Mouse (Mus musculus): ENCODE data around the gene Cadm1. TPM values are rescaled to one million over a fixed set of nuclear protein-coding genes. Genes with fewer than 3 reads are reported as not detected.

The Cadm1 gene
- polyA plus RNA-seq, 1 experiment = 4.0 TPM

- Histone ChIP-seq H3K4me1 (ENCODE audit: control insufficient read depth, insufficient read depth, low read length) (no peaks in the 10 kb centered on the region; the same call in 1 of the 2 replicates), H3K27ac (ENCODE audit: control insufficient read depth, insufficient read depth, low read depth, low read length, poor library complexity) (no peak overlapping the region), H3K4me3 (replicated peaks; ENCODE audit: control insufficient read depth, low read depth, low read length) (no peak overlapping the region)
- 55% methylated on average over 4 of the region's 4 CpGs for WGBS
- TF ChIP-seq CTCF (IDR thresholded peaks at IDR 0.05; ENCODE audit: control insufficient read depth, insufficient read depth, low read length) (no peak), POLR2A (IDR thresholded peaks at IDR 0.05; ENCODE audit: borderline replicate concordance, control insufficient read depth, low read depth, low read length) (no peak)
Observed at GRCm38 (mm10) chr9:47642663-47643062, 112.7 kb downstream of the Cadm1 start.

DNA sequence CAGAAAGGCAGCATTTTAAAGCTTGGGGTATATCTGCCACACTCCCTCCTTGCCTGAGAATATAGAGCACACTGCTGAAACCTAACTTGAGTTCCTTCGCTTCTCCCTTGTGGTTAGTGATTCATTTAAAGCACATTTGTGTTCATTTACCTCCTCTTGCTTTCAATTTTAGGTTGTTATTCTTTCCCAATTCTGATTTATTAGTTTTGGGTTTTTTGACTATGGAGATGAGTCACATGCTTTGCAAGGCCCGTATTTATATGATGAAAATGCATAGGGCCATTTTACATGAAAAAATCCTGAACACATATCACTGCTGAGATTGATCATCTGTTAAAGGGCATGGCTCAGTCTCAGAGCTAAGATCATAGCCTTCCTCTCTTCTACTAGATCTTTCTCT lies 115.1 kb downstream of the Cadm1 start:
- Histone ChIP-seq H3K4me1 (ENCODE audit: control insufficient read depth, insufficient read depth, low read length) (no peaks in the 10 kb centered on the region), H3K4me3 (replicated peaks; ENCODE audit: control insufficient read depth, low read depth, low read length) (no peak overlapping the region), H3K27ac (ENCODE audit: control insufficient read depth, insufficient read depth, low read depth, low read length, poor library complexity) (no peak overlapping the region)
- 67% methylated on average over 2 of the region's 2 CpGs for WGBS
- TF ChIP-seq POLR2A (IDR thresholded peaks at IDR 0.05; ENCODE audit: borderline replicate concordance, control insufficient read depth, low read depth, low read length) = no peak
- TF ChIP-seq CTCF (IDR thresholded peaks at IDR 0.05; ENCODE audit: control insufficient read depth, insufficient read depth, low read length) = no peak

GRCm38 (mm10) chr9:47651431-47651830 lies 121.5 kb downstream of the Cadm1 start:
- 63% methylated on average over 11 of the region's 11 CpGs for WGBS
- no peak overlapping the region for H3K4me3 ChIP-seq (replicated peaks; ENCODE audit: control insufficient read depth, low read depth, low read length)
- no peaks in the 10 kb centered on the region for H3K4me1 ChIP-seq (ENCODE audit: control insufficient read depth, insufficient read depth, low read length)
- TF ChIP-seq CTCF (IDR thresholded peaks at IDR 0.05; ENCODE audit: control insufficient read depth, insufficient read depth, low read length) (no peak), POLR2A (IDR thresholded peaks at IDR 0.05; ENCODE audit: borderline replicate concordance, control insufficient read depth, low read depth, low read length) (no peak)
- no peak overlapping the region for H3K27ac ChIP-seq (ENCODE audit: control insufficient read depth, insufficient read depth, low read depth, low read length, poor library complexity)

DNA sequence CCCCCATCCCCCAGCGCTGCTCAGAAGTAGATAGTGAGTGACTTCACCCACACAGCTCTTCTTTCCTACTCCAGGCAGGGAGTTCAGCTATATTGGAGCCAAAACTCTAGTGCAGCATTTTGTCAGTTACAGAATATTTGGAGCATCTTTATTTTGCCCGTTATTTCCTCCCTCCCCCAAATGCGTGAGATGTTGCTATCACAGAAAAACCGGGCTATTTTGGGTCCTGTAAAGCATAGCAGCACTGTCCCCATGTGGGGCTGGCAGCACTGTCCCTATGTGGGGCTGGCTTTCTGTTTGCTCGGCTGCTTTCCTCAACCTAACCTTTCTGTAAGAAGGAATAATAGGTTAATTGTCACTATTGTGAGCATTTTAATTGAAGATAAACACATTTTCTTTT lies 122.2 kb downstream of the Cadm1 start:
- Histone ChIP-seq H3K4me3 (replicated peaks; ENCODE audit: control insufficient read depth, low read depth, low read length) (no peak overlapping the region), H3K4me1 (ENCODE audit: control insufficient read depth, insufficient read depth, low read length) (no peaks in the 10 kb centered on the region), H3K27ac (ENCODE audit: control insufficient read depth, insufficient read depth, low read depth, low read length, poor library complexity) (no peak overlapping the region)
- WGBS = 73% methylated on average over 5 of the region's 5 CpGs
- TF ChIP-seq POLR2A (IDR thresholded peaks at IDR 0.05; ENCODE audit: borderline replicate concordance, control insufficient read depth, low read depth, low read length) (no peak), CTCF (IDR thresholded peaks at IDR 0.05; ENCODE audit: control insufficient read depth, insufficient read depth, low read length) (no peak)

DNA sequence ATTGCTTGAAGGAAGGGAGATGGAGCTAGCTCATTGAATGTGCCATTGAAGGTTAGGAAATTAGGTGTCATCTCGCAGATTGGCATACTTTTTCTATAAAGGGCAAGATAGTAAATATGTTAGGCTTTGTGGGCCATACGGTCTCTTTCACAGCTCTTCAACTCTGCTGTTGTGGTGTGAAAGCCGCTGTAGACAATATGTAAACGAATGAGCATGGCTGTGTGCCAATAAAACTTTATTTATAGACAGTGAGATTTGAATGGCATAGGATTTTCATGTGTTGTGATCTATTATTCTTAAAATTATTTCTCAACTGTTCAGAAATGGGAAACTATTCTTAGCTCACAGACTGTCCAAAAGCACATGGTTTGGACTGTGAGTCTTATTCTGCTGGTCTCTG lies 123.0 kb downstream of the Cadm1 start:
- no peak overlapping the region for H3K27ac ChIP-seq (ENCODE audit: control insufficient read depth, insufficient read depth, low read depth, low read length, poor library complexity)
- H3K4me3 ChIP-seq (replicated peaks; ENCODE audit: control insufficient read depth, low read depth, low read length) = no peak overlapping the region
- WGBS = 74% methylated on average over 4 of the region's 4 CpGs
- no peak for TF ChIP-seq POLR2A (IDR thresholded peaks at IDR 0.05; ENCODE audit: borderline replicate concordance, control insufficient read depth, low read depth, low read length)
- no peak for TF ChIP-seq CTCF (IDR thresholded peaks at IDR 0.05; ENCODE audit: control insufficient read depth, insufficient read depth, low read length)
- H3K4me1 ChIP-seq (ENCODE audit: control insufficient read depth, insufficient read depth, low read length) = no peaks in the 10 kb centered on the region

- WGBS = 78% methylated on average over 6 of the region's 6 CpGs
- no peaks in the 10 kb centered on the region for H3K4me1 ChIP-seq (ENCODE audit: control insufficient read depth, insufficient read depth, low read length)
- no peak overlapping the region for H3K4me3 ChIP-seq (replicated peaks; ENCODE audit: control insufficient read depth, low read depth, low read length)
- H3K27ac ChIP-seq (ENCODE audit: control insufficient read depth, insufficient read depth, low read depth, low read length, poor library complexity) = no peak overlapping the region
- TF ChIP-seq CTCF (IDR thresholded peaks at IDR 0.05; ENCODE audit: control insufficient read depth, insufficient read depth, low read length) = no peak
- TF ChIP-seq POLR2A (IDR thresholded peaks at IDR 0.05; ENCODE audit: borderline replicate concordance, control insufficient read depth, low read depth, low read length) = no peak
Observed at GRCm38 (mm10) chr9:47659366-47660090, 129.6 kb downstream of the Cadm1 start.

- H3K4me1 ChIP-seq (ENCODE audit: control insufficient read depth, insufficient read depth, low read length) = no peaks in the 10 kb centered on the region
- no peak overlapping the region for H3K4me3 ChIP-seq (replicated peaks; ENCODE audit: control insufficient read depth, low read depth, low read length)
- WGBS = 62% methylated on average over 7 of the region's 7 CpGs
- H3K27ac ChIP-seq (ENCODE audit: control insufficient read depth, insufficient read depth, low read depth, low read length, poor library complexity) = no peak overlapping the region
- TF ChIP-seq CTCF (IDR thresholded peaks at IDR 0.05; ENCODE audit: control insufficient read depth, insufficient read depth, low read length) = no peak
- no peak for TF ChIP-seq POLR2A (IDR thresholded peaks at IDR 0.05; ENCODE audit: borderline replicate concordance, control insufficient read depth, low read depth, low read length)
Observed at GRCm38 (mm10) chr9:47661611-47662010, 131.6 kb downstream of the Cadm1 start.

- H3K27ac ChIP-seq (ENCODE audit: control insufficient read depth, insufficient read depth, low read depth, low read length, poor library complexity) = no peak overlapping the region
- no peaks in the 10 kb centered on the region for H3K4me1 ChIP-seq (ENCODE audit: control insufficient read depth, insufficient read depth, low read length)
- 79% methylated on average over 4 of the region's 4 CpGs for WGBS
- TF ChIP-seq POLR2A (IDR thresholded peaks at IDR 0.05; ENCODE audit: borderline replicate concordance, control insufficient read depth, low read depth, low read length) (no peak), CTCF (IDR thresholded peaks at IDR 0.05; ENCODE audit: control insufficient read depth, insufficient read depth, low read length) (no peak)
- H3K4me3 ChIP-seq (replicated peaks; ENCODE audit: control insufficient read depth, low read depth, low read length) = no peak overlapping the region
Observed at GRCm38 (mm10) chr9:47669206-47669605, 139.2 kb downstream of the Cadm1 start.

- Histone ChIP-seq H3K27ac (ENCODE audit: control insufficient read depth, insufficient read depth, low read depth, low read length, poor library complexity) (no peak overlapping the region), H3K4me3 (replicated peaks; ENCODE audit: control insufficient read depth, low read depth, low read length) (no peak overlapping the region), H3K4me1 (ENCODE audit: control insufficient read depth, insufficient read depth, low read length) (no peaks in the 10 kb centered on the region)
- WGBS = 85% methylated on average over 11 of the region's 11 CpGs
- TF ChIP-seq POLR2A (IDR thresholded peaks at IDR 0.05; ENCODE audit: borderline replicate concordance, control insufficient read depth, low read depth, low read length) (no peak), CTCF (IDR thresholded peaks at IDR 0.05; ENCODE audit: control insufficient read depth, insufficient read depth, low read length) (no peak)
Observed at GRCm38 (mm10) chr9:47671617-47672016, 141.6 kb downstream of the Cadm1 start.
